Mouse (Mus musculus) forebrain, embryonic 11.5 days (tissue): ENCODE data around the gene Ccdc71. TPM values are rescaled to one million over a fixed set of nuclear protein-coding genes. Genes with fewer than 3 reads are reported as not detected.
A peak's percentile ranks its signal among the peaks of the same experiment; 100 is the strongest.

Experiments used
- ATAC-seq: fragments of 200-750 bp; cut with Nextera tagmentation; replicated peaks from 2 replicates; pipeline ENCODE4 v1.8.0; 2017; ENCODE audit warnings: moderate TSS enrichment; ENCODE audit not compliant: low FRiP score
- DNase-seq: peaks from one replicate; pipeline ENCODE4 v3.0.0-alpha.2; 2017; ENCODE audit warnings: low spot score
- H3K27ac ChIP-seq: fragments of 300-500 bp; sonication (generic); 2 replicates; pipeline ENCODE4 v1.5.1; 2014; ENCODE audit warnings: low read depth, low read length
- H3K27me3 ChIP-seq: fragments of 300-500 bp; sonication (generic); 2 replicates; pipeline ENCODE4 v1.6.1; 2014; ENCODE audit warnings: mild to moderate bottlenecking, low read length, mixed read lengths; ENCODE audit not compliant: control insufficient read depth, insufficient read depth
- H3K36me3 ChIP-seq: fragments of 300-500 bp; sonication (generic); 2 replicates; pipeline ENCODE4 v1.6.1; 2014; ENCODE audit warnings: mild to moderate bottlenecking, low read length, moderate library complexity, mixed read lengths; ENCODE audit not compliant: control insufficient read depth, insufficient read depth
- H3K4me1 ChIP-seq: fragments of 300-500 bp; sonication (generic); replicated peaks from 2 replicates; pipeline ENCODE4 v1.6.1; 2014; ENCODE audit warnings: low read length, mixed read lengths; ENCODE audit not compliant: control insufficient read depth, insufficient read depth
- H3K4me2 ChIP-seq: fragments of 300-500 bp; sonication (generic); 2 replicates; pipeline ENCODE4 v1.6.1; 2014; ENCODE audit warnings: low read depth, mild to moderate bottlenecking, low read length, moderate library complexity, mixed read lengths; ENCODE audit not compliant: severe bottlenecking
- H3K4me3 ChIP-seq: fragments of 300-500 bp; sonication (generic); 2 replicates; pipeline ENCODE4 v1.5.1; 2014; ENCODE audit warnings: low read depth, low read length
- H3K9ac ChIP-seq: fragments of 300-500 bp; sonication (generic); 2 replicates; pipeline ENCODE4 v1.6.1; 2014; ENCODE audit warnings: low read length
- H3K9me3 ChIP-seq: fragments of 300-500 bp; sonication (generic); 2 replicates; pipeline ENCODE4 v1.6.1; 2016; ENCODE audit warnings: low read length, mixed read lengths; ENCODE audit not compliant: control insufficient read depth
- WGBS: fragments of 180-500 bp; shearing (Covaris S2); extraction: QIAGEN DNeasy Blood & Tissue Kit; methylation state at CpG from one replicate; pipeline ENCODE4 v1.1.7; 2014; 5-methylcytosine and 5-hydroxymethylcytosine counted together
- polyA plus RNA-seq: library from polyadenylated mRNA; unstranded; fragments of >200 nt; fragmentation: Nextera tagmentation; extraction: Ambion mirVana; gene quantifications from 2 replicates; pipeline ENCODE4 v1.2.1, GENCODE M21; 2014

The Ccdc71 gene
- polyA plus RNA-seq, 1 experiment from 2014 or later, result 42.5 TPM

DNA sequence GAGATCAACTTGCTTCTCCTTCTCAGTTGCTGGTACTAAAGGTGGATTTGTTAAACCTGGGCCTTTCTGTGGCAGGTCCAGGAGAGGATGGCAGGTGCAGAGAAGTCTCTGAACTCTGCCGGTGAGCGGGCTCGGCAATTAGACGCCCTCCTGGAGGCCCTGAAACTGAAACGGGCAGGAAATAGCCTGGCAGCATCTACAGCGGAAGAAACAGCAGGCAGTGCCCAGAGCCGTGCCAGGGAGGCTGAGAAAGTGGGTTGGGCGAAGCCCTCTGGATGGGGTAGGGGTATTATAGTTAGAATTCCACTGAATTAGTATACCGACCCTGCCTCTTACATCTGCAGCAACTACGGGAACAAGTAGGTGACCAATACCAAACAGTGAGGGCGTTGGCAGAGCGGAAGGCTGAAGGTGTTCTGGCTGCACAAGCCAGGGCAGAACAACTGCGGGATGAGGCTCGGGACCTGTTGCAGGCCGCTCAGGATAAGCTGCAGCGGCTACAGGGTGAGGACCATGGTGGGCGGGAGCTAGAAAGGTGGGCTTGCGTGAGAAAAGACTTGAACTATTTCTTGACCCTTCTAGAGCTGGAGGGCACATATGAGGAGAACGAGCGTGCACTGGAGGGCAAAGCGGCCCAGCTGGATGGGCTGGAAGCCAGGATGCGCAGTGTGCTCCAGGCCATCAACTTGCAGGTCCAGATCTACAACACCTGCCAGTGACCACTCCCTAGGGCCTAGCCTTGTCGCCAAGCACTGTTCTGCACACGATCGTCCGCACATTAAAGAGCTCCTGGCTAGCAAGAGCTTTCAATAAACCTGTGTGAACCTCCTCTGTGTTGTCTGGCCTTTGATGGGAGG is 29.6 kb downstream of the Ccdc71 start:
- Histone ChIP-seq H3K27ac (peak overlapping the region; percentile 91), H3K4me2 (peak overlapping the region; percentile 85), H3K4me1 (peaks cover 14% of the 10 kb centered on the region), H3K9ac (peak overlapping the region; percentile 91), H3K4me3 (peak overlapping the region; percentile 96), H3K9me3 (no peaks in the 10 kb centered on the region), H3K36me3 (peaks cover 17% of the 10 kb centered on the region), H3K27me3 (no peaks in the 10 kb centered on the region)
- WGBS, result 71% methylated on average over 26 of the region's 26 CpGs
- ATAC-seq (peak; percentile 28), DNase-seq (no peak)

DNA sequence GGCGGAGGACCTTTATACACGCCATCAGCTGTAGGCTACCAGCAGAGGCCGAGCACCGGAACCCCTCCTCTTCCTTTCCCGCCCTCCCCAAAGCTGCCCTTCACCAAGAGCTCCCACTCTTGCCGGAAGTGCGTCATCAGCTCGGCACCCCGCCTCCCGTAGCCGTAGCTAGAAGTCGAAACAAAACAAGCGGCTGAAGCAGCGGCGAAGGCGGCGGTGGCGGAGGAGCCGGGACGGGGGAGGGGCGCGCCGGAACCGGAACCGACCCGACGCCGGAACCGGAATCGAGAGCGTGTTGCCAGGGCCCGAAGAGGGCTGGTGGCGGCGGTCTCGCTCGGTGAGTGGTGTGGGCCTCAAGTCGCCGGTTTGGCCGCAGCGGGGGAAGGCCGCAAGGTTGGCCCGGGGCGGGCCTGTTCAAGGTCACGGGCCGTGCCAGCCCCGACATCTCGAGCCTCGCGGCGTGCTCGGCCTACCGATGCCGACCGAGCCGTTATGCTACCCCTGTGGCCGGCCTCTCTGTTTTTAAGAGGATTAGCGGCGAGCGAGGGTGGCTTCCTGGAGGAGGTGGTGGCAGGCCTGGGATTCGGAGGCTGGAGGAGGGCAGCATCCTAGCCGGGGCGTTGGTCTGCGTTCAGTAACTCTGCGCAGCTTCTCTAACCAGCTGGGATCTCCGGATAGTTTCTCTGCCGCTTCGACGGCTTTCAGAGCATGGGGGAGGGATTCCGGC is 30.4 kb downstream of the Ccdc71 start, which contains the start of gene Usp19:
Gene Usp19, plus strand, starts transcription at position 44 of the 727 bp plus-strand sequence.
- Histone ChIP-seq H3K4me1 (peaks cover 14% of the 10 kb centered on the region), H3K9me3 (no peaks in the 10 kb centered on the region), H3K27me3 (no peaks in the 10 kb centered on the region), H3K9ac (peak within 1 kb of the TSS; percentile 91), H3K4me3 (peak within 1 kb of the TSS; percentile 96), H3K36me3 (peaks cover 21% of the 10 kb centered on the region), H3K4me2 (peak within 1 kb of the TSS; percentile 85), H3K27ac (peak within 1 kb of the TSS; percentile 91)
- DNase-seq, result peak; percentile 96
- ATAC-seq, result peak; percentile 93
- under 1% methylated on average over 69 of the region's 69 CpGs for WGBS

DNA sequence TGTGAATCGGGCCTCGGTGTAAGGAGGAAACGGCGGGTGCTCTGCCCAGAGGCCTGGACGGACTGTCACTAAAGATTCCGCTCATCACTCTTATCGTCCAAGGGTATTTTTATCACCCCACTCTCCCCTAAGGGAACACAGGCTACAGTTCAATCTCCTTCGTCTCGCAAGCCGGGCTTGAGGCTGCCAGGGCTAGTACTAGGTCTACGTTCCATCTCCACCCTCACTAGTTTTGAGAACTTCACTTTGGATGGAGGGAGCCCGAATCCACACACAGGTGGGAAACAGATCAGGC is 30.9 kb downstream of the Ccdc71 start:
- H3K36me3 ChIP-seq, result peaks cover 21% of the 10 kb centered on the region
- DNase-seq (no peak), ATAC-seq (no peak)
- H3K4me3 ChIP-seq, result peak overlapping the region; percentile 96
- peaks cover 14% of the 10 kb centered on the region for H3K4me1 ChIP-seq
- H3K9ac ChIP-seq, result peak overlapping the region; percentile 91
- H3K4me2 ChIP-seq, result peak overlapping the region; percentile 85
- H3K27me3 ChIP-seq, result no peaks in the 10 kb centered on the region
- peak overlapping the region; percentile 91 for H3K27ac ChIP-seq
- 17% methylated on average over 12 of the region's 12 CpGs for WGBS
- no peaks in the 10 kb centered on the region for H3K9me3 ChIP-seq

DNA sequence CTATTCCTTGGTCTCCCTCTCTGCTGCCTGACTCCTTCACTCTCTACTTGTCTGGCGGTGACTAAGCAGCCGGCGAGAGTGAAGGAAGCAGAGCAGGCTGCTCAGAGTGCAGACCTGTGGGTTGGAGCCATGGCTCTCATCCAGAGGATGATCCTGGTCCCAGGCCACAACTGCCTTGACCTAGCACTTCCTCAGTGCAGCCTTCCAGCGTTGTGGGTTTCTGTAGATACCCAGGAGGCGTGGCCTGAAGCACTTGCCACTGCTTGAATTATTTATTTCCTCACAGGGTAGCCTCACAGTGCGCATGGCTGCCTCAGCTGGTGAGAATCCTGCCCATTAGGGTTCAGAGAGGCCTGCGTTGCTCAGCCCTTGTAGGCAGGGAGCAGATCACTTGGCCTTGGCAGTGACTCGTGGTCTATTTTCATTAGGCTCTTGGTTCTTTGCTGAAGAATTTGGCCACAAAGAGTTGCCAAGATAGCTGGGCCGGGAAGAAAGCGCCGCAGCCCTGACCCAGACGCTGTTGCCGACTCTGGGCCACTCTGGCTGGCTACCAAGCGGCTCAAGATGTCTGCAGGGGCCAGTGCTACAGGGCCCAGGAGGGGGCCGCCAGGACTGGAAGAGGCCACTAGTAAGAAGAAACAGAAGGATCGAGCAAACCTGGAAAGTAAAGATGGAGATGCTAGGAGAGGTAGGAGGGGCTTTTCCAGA is 31.9 kb downstream of the Ccdc71 start:
- Histone ChIP-seq H3K27ac (no peak overlapping the region), H3K4me1 (peaks cover 14% of the 10 kb centered on the region), H3K9ac (peak overlapping the region; percentile 91), H3K36me3 (peaks cover 28% of the 10 kb centered on the region), H3K4me3 (peak overlapping the region; percentile 96; the same call in 1 of the 2 replicates), H3K27me3 (no peaks in the 10 kb centered on the region), H3K4me2 (peak overlapping the region; percentile 85), H3K9me3 (no peaks in the 10 kb centered on the region)
- DNase-seq (no peak), ATAC-seq (no peak)
- 90% methylated on average over 16 of the region's 16 CpGs for WGBS

DNA sequence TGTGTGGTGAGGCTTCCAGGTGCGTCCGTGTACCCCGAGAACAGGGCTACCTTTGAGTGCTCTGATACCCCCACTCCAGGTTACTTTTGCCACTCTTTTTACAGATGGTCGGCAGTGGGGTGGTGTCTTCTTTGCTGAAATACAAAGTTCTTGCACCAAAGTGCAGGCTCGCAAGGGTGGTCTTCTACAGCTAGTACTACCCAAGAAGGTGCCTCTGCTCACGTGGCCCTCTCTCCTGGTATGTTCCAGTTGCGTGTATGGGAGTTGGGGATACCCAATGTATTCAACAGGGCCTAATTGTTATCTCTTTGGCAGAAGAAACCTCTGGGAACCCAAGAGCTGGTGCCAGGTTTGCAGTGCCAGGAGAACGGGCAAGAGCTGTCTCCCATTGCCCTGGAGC is 32.9 kb downstream of the Ccdc71 start:
- H3K9ac ChIP-seq, result no peak overlapping the region
- peaks cover 14% of the 10 kb centered on the region for H3K4me1 ChIP-seq
- WGBS, result 96% methylated on average over 8 of the region's 8 CpGs
- no peaks in the 10 kb centered on the region for H3K9me3 ChIP-seq
- H3K4me2 ChIP-seq, result no peak overlapping the region
- H3K27ac ChIP-seq, result no peak overlapping the region
- H3K4me3 ChIP-seq, result no peak overlapping the region
- DNase-seq, result no peak
- no peaks in the 10 kb centered on the region for H3K27me3 ChIP-seq
- H3K36me3 ChIP-seq, result peaks cover 35% of the 10 kb centered on the region
- ATAC-seq, result no peak

DNA sequence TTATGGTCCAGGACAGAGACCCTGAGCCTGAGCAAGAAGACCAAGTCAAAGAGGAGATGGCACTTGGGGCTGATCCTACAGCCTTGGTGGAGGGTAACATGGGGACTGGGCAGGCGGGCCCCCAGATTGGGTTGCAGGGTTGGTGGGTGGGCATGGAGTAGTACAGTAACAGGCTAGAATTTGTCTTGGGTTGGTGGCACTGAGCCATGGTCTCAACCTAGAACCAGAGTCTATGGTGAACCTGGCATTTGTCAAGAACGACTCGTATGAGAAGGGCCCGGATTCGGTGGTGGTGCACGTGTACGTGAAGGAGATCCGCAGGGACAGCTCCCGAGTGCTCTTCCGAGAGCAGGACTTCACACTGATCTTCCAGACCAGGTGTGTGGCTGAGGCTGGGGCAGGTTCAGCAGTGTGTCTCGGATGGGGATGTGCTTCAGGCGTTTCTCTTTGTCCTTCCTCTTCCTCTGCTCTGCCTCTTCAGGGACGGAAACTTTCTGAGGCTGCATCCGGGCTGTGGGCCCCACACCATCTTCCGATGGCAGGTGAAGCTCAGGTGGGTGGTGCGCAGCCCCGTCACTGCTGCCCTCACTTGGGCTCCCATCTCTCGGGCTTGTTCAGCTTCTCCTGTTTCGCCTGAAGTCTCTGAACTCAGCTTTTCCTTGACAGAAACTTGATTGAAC is 34.0 kb downstream of the Ccdc71 start:
- H3K9ac ChIP-seq, result no peak overlapping the region
- no peak for DNase-seq
- no peaks in the 10 kb centered on the region for H3K27me3 ChIP-seq
- ATAC-seq, result no peak
- H3K4me1 ChIP-seq, result peaks cover 14% of the 10 kb centered on the region
- H3K27ac ChIP-seq, result no peak overlapping the region
- no peaks in the 10 kb centered on the region for H3K9me3 ChIP-seq
- H3K4me2 ChIP-seq, result no peak overlapping the region
- WGBS, result 95% methylated on average over 19 of the region's 19 CpGs
- H3K4me3 ChIP-seq, result no peak overlapping the region
- peaks cover 41% of the 10 kb centered on the region for H3K36me3 ChIP-seq

DNA sequence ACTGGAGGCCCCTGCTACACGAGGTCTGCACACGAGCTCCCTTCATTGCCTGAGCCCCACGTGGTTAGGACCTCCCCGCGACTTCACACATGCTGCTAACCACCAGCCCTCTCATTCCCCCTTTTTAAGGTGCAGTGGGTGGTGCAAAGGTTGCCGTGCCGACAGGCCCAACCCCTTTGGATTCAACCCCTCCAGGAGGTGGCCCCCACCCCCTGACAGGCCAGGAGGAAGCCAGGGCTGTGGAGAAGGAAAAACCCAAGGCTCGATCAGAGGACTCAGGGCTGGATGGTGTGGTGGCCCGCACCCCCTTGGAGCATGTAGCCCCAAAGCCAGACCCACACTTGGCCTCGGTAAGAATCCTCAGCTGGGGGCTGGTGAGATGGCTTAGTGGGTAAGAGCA is 34.6 kb downstream of the Ccdc71 start:
- H3K9ac ChIP-seq, result no peak overlapping the region
- no peak for ATAC-seq
- 88% methylated on average over 10 of the region's 10 CpGs for WGBS
- DNase-seq, result no peak
- H3K4me3 ChIP-seq, result no peak overlapping the region
- H3K9me3 ChIP-seq, result no peaks in the 10 kb centered on the region
- H3K27ac ChIP-seq, result no peak overlapping the region
- no peaks in the 10 kb centered on the region for H3K27me3 ChIP-seq
- no peak overlapping the region for H3K4me2 ChIP-seq
- peaks cover 11% of the 10 kb centered on the region for H3K4me1 ChIP-seq
- H3K36me3 ChIP-seq, result peaks cover 45% of the 10 kb centered on the region

DNA sequence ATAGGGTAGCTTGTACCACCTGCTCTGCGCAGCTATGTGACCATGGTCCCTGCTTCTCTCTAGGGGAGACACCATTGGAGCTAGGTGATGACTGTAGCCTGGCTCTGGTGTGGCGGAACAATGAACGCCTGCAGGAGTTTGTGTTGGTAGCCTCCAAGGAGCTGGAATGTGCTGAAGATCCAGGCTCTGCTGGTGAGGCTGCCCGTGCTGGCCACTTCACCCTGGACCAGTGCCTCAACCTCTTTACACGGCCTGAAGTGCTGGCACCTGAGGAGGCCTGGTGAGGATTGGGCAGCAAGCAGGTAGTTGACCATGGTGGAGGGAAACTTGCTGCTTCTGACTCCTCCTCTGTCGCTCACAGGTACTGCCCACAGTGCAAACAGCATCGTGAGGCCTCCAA is 38.9 kb downstream of the Ccdc71 start:
- no peak overlapping the region for H3K4me2 ChIP-seq
- H3K27ac ChIP-seq, result no peak overlapping the region
- H3K27me3 ChIP-seq, result no peaks in the 10 kb centered on the region
- no peak for ATAC-seq
- H3K9me3 ChIP-seq, result no peaks in the 10 kb centered on the region
- peak; percentile 48 for DNase-seq
- H3K4me3 ChIP-seq, result no peak overlapping the region
- peaks cover 42% of the 10 kb centered on the region for H3K36me3 ChIP-seq
- H3K4me1 ChIP-seq, result no peaks in the 10 kb centered on the region
- H3K9ac ChIP-seq, result no peak overlapping the region
- WGBS, result 97% methylated on average over 7 of the region's 7 CpGs
